Mouse (Mus musculus): Measurements from ENCODE around the gene Unc119b. TPM values are rescaled to one million over a fixed set of nuclear protein-coding genes. Genes with fewer than 3 reads are reported as not detected.

Gene Unc119b
- 20.1 TPM for polyA plus RNA-seq (2015; fragmentation: Illumina TruSeq; extraction: RNeasy Lipid Tissue Mini Kit (QIAGEN cat#74804); ENCODE audit: low read depth, low replicate concordance)

GRCm38 (mm10) chr5:115134234-115135165, at the start of gene Unc119b:
Gene Unc119b (minus strand): TSS chr5:115134975.

GRCm38 (mm10) chr5:115158040-115158983, 23.5 kb upstream of the Unc119b start, which contains the start of gene Mlec:
Gene Mlec (minus strand): TSS chr5:115158179.

GRCm38 (mm10) chr5:115118961-115119570, 15.7 kb downstream of the Unc119b start, which contains the start of gene Acads:
Gene Acads (minus strand): TSS chr5:115119346.

GRCm38 (mm10) chr5:115098195-115098594, 36.6 kb downstream of the Unc119b start, which contains the start of gene Gm10401:
Gene Gm10401 (minus strand): TSS chr5:115098295.

Other genes starting within 250 kb of the Unc119b start
- 2.7 TPM for gene Oasl2, start 238.0 kb downstream of the Unc119b start, polyA plus RNA-seq (2015; fragmentation: Illumina TruSeq; extraction: RNeasy Lipid Tissue Mini Kit (QIAGEN cat#74804); ENCODE audit: low read depth, low replicate concordance)
- 0.46 TPM for gene Oasl1, start 211.7 kb downstream of the Unc119b start, polyA plus RNA-seq (2015; fragmentation: Illumina TruSeq; extraction: RNeasy Lipid Tissue Mini Kit (QIAGEN cat#74804); ENCODE audit: low read depth, low replicate concordance)
- 117 TPM for gene 2210016L21Rik, start 192.8 kb downstream of the Unc119b start, polyA plus RNA-seq (2015; fragmentation: Illumina TruSeq; extraction: RNeasy Lipid Tissue Mini Kit (QIAGEN cat#74804); ENCODE audit: low read depth, low replicate concordance)
- not detected for gene Hnf1a, start 163.9 kb downstream of the Unc119b start, polyA plus RNA-seq (2015; fragmentation: Illumina TruSeq; extraction: RNeasy Lipid Tissue Mini Kit (QIAGEN cat#74804); ENCODE audit: low read depth, low replicate concordance)
- 40.3 TPM for gene Sppl3, start 123.8 kb downstream of the Unc119b start, polyA plus RNA-seq (2015; fragmentation: Illumina TruSeq; extraction: RNeasy Lipid Tissue Mini Kit (QIAGEN cat#74804); ENCODE audit: low read depth, low replicate concordance)
- gene Gm10401, start 36.7 kb downstream of the Unc119b start, polyA plus RNA-seq (2015; fragmentation: Illumina TruSeq; extraction: RNeasy Lipid Tissue Mini Kit (QIAGEN cat#74804); ENCODE audit: low read depth, low replicate concordance), result not detected
- 11.1 TPM for gene Acads, start 15.6 kb downstream of the Unc119b start, polyA plus RNA-seq (2015; fragmentation: Illumina TruSeq; extraction: RNeasy Lipid Tissue Mini Kit (QIAGEN cat#74804); ENCODE audit: low read depth, low replicate concordance)
- 58.1 TPM for gene Mlec, start 23.2 kb upstream of the Unc119b start, polyA plus RNA-seq (2015; fragmentation: Illumina TruSeq; extraction: RNeasy Lipid Tissue Mini Kit (QIAGEN cat#74804); ENCODE audit: low read depth, low replicate concordance)
- gene Cabp1, start 59.4 kb upstream of the Unc119b start, polyA plus RNA-seq (2015; fragmentation: Illumina TruSeq; extraction: RNeasy Lipid Tissue Mini Kit (QIAGEN cat#74804); ENCODE audit: low read depth, low replicate concordance), result 250 TPM
- 183 TPM for gene Pop5, start 100.9 kb upstream of the Unc119b start, polyA plus RNA-seq (2015; fragmentation: Illumina TruSeq; extraction: RNeasy Lipid Tissue Mini Kit (QIAGEN cat#74804); ENCODE audit: low read depth, low replicate concordance)
- gene Rnf10, start 137.9 kb upstream of the Unc119b start, polyA plus RNA-seq (2015; fragmentation: Illumina TruSeq; extraction: RNeasy Lipid Tissue Mini Kit (QIAGEN cat#74804); ENCODE audit: low read depth, low replicate concordance), result 162 TPM
- gene Coq5, start 144.7 kb upstream of the Unc119b start, polyA plus RNA-seq (2015; fragmentation: Illumina TruSeq; extraction: RNeasy Lipid Tissue Mini Kit (QIAGEN cat#74804); ENCODE audit: low read depth, low replicate concordance), result 36.9 TPM
- 791 TPM for gene Dynll1, start 166.0 kb upstream of the Unc119b start, polyA plus RNA-seq (2015; fragmentation: Illumina TruSeq; extraction: RNeasy Lipid Tissue Mini Kit (QIAGEN cat#74804); ENCODE audit: low read depth, low replicate concordance)
- 52.9 TPM for gene Srsf9, start 192.2 kb upstream of the Unc119b start, polyA plus RNA-seq (2015; fragmentation: Illumina TruSeq; extraction: RNeasy Lipid Tissue Mini Kit (QIAGEN cat#74804); ENCODE audit: low read depth, low replicate concordance)
- 34.1 TPM for gene Gatc, start 206.2 kb upstream of the Unc119b start, polyA plus RNA-seq (2015; fragmentation: Illumina TruSeq; extraction: RNeasy Lipid Tissue Mini Kit (QIAGEN cat#74804); ENCODE audit: low read depth, low replicate concordance)
- 44.1 TPM for gene Triap1, start 206.2 kb upstream of the Unc119b start, polyA plus RNA-seq (2015; fragmentation: Illumina TruSeq; extraction: RNeasy Lipid Tissue Mini Kit (QIAGEN cat#74804); ENCODE audit: low read depth, low replicate concordance)
- gene Cox6a1, start 214.0 kb upstream of the Unc119b start, polyA plus RNA-seq (2015; fragmentation: Illumina TruSeq; extraction: RNeasy Lipid Tissue Mini Kit (QIAGEN cat#74804); ENCODE audit: low read depth, low replicate concordance), result 1,466 TPM

Measured in brain, adult 10 weeks (tissue).